Mouse (Mus musculus) right cerebral cortex, postnatal 10 days (tissue): ENCODE measurements at regions not wholly inside any gene's neighbourhood (a gene's known extent, or its start where the extent isn't known, plus 50 kb on each side); places are given as distances from the start of the nearest gene placed in this dataset.
A peak's percentile ranks its signal among the peaks of the same experiment; 100 is the strongest.
"Not testable (repeated sequence)": the region's sequence is repeated elsewhere in the genome, so short reads cannot be mapped to it uniquely, and the experiment has no call there.

ENCODE experiments used
- DNase-seq, 2 experiments: peaks; one replicate each; pipeline ENCODE4 v3.0.0; 2021; ENCODE audit warnings: low spot score in 2 of 2

- no peak for DNase-seq
Observed at GRCm38 (mm10) chr11:92228855-92229254, 651.5 kb upstream of the Kif2b start.

DNA sequence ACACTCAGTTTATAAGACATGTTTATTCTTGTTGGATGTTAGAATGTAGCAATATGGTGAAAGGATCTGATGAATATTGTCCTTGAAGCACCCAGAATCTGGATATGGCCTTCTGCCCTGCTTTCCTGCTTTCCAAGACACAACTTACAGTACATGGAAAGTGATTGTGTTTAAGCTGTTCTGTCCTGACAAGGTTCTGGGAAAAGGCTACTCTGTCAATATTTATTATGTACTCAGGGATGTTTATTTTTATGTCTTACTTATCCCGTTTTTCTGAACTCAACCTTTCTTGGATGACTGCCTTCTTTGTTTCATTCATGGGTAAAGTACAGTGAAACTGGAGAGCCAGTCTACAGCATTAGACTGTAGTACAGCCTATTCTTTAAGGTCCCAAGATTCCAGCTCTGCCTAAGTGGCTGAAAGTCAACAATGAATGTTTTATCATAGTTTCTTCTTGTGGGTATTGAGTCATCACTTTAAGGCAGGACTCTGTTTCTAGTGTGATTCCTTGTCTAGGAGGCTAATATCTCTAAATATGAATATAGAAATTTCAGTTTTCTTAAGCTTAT, 631.7 kb upstream of the Kif2b start:
- no peak for DNase-seq

GRCm38 (mm10) chr11:92178393-92178792, 601.0 kb upstream of the Kif2b start:
- not testable (repeated sequence) for DNase-seq

DNA sequence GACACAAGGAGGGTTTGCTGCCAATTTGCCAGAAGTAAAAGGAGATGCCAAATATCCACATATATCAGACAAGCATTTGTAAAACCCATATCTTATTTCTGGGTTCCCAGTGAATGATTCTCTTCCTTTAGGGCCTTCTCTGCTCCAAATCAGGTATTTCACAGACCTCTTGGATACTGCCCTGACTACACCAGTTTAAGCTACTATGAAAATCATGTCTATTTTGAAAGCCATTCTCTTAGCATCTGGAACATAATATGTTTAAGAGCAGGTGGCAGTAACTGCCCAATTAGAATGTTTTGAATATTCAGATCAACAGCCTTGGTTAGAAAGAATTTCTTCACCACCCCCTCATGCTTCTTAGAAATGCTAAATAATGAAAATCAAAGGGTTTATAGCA, 575.8 kb upstream of the Kif2b start:
- DNase-seq = no peak

GRCm38 (mm10) chr11:92135677-92136076, 558.3 kb upstream of the Kif2b start:
- no peak for DNase-seq

DNA sequence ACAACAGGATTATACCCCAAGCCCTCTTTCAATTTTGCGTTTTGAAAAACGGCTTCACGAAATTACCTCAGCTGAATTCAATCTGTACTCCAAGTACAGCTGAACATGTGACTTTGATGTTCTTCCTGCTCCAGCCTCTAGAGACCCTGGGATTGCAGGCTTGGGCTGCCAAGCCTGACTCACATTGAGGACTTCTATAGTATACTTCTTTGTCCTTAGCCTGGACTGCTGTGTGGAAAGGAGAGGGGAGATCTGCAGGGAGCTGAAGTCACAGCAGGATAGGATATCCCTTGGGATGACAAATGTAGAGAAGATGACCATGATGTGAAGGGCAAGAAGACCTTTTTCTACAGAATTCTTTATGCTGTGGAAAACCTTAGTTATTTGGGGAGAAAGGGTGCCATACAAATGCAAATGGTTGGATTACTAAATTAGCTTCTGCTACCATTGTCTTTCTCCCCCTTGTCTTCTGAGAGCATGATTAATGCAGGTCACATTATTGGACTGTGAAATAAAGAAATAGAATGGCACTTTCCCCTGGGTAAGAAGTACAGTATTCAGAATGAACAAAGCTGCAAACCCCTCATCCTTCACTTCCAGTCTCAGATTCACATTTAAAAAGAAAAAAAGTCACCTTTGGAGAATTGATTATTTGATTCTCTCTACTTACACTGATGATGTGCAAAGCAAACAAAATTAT, 557.7 kb upstream of the Kif2b start:
- DNase-seq = no peak

- no peak for DNase-seq
Observed at GRCm38 (mm10) chr11:92084766-92085165, 507.4 kb upstream of the Kif2b start.

DNA sequence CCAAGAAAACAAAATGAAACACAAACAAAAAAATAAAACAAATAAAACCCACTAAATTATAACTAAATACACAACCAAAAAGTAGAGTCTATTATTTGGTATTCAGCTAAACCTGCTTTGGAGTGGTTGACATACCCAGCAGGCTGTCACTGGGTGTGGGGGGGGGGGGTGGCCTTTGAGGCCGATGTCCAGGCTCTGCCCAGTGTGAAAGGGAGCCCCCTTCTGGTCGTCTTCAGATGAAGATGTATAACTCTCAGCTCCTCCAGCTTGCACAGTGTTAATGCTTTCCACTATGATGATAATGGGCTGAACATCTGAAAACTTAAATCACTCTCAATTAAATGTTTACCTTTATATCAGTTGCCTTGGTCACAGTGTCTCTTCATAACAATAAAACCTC, 464.3 kb upstream of the Kif2b start:
- no peak for DNase-seq

- no peak for DNase-seq
Observed at GRCm38 (mm10) chr11:92040161-92040560, 462.8 kb upstream of the Kif2b start.

- DNase-seq = no peak
Observed at GRCm38 (mm10) chr11:92018419-92018818, 441.1 kb upstream of the Kif2b start.

GRCm38 (mm10) chr11:92011284-92011683, 433.9 kb upstream of the Kif2b start:
- DNase-seq = peak; percentile 23 to 40

DNA sequence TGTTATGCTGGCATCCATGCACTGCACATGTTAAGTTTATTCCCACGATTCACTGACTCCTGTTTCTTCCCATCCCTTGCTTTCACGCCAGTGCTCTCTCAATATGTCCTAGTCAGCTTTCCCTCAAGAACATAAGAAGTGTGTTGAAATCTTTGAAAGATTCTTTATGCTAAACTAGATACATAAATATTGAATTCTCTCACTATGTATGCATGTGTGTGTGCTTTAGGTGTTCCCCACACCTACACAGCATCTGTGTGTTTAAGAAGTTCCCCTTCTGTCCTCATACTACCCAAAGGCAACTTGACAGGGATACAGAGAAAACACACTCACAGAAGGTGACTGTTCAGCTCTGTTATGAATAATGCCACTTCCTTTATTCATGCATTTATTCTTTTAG, 418.2 kb upstream of the Kif2b start:
- peak in 1 of 2 experiments; percentile 17 for DNase-seq

GRCm38 (mm10) chr11:91969531-91969930, 392.2 kb upstream of the Kif2b start:
- no peak for DNase-seq

DNA sequence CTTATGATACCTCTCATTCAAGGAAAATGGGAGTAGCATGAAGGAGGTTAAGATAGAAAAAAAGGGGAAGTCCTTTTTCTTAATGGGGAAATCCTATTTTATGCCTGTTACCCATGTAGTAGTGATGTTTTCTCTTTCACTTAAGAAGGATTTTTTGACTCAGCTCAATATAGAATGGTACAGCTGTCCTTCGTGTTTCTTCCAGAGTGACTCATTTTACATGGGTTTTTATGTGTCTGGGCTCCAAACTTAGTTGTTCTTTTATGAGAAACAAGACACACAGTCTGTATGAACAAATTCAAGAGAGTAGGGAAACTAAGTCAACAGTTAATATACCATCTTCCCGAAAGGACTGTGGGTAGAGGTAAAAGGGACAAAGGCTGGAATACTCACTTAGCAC, 367.0 kb upstream of the Kif2b start:
- DNase-seq = no peak
